In the genomic region with DNA sequence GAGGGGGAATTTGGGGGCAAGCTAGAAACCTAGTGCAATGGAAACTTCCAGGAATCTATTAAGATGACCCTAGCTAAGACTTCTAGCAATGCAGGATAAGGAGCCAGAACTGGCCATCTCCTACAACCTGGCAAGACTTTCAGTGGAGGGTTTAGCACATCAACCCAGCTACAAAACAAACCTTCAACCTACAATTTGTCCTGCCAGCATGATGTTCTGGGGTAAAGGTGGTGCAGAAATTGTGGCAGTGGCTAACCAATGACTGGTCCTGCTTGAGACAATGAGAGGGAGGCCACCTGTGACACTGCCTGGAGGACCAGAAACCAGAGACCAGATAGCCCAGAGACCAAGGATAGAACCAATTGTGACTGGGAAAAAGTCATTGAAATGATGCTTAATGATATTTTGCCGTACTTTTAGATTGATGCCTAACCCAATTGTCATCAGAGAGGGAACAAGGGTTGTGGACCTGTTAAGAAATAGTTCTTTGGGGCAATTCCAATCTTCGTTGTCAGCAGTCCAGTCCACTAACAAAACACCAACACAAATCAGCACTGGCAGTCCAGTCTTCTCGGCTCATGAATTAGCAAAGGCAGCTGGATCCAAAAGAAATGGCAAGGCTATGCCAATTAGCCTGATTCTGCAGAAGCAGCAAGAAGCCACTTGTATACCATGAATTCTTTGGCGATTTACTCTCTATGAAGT, we compare ENCODE assay signal across 32 mouse cellular contexts. TPM values are rescaled to one million over a fixed set of nuclear protein-coding genes. Genes with fewer than 3 reads are reported as not detected.
"Had no signal": no experiment of that assay in that cellular context is flagged by ENCODE, and none has a peak within 500 bp of the region (broad histone marks: within the 10 kb centered on the region; RNA-seq: fewer than 3 reads in every experiment).

No protein-coding gene starts in this region.

- DNase-seq: left cerebral cortex, postnatal 4 days; liver; liver, embryonic 13.5 days; lung, adult 18-20 months; lung, adult 2 months; lung, embryonic 14.5 days; lung, postnatal 10 days; lung, postnatal 14 days; lung, postnatal 36 days; lung, postnatal 4 days; midbrain, embryonic 14.5 days had no signal

- H3K36me3 ChIP-seq: midbrain, embryonic 15.5 days had no signal

- H3K9ac ChIP-seq: limb, embryonic 12.5 days; limb, embryonic 13.5 days; limb, embryonic 15.5 days; liver, embryonic 12.5 days; liver, embryonic 13.5 days; liver, embryonic 14.5 days; liver, embryonic 15.5 days; lung, embryonic 14.5 days; lung, embryonic 15.5 days; midbrain, embryonic 12.5 days; midbrain, embryonic 13.5 days; midbrain, embryonic 15.5 days had no signal

- H3K27ac ChIP-seq: left cerebral cortex, adult 2 months; limb, embryonic 10.5 days; limb, embryonic 12.5 days; limb, embryonic 13.5 days; limb, embryonic 15.5 days; liver, embryonic 12.5 days; liver, embryonic 13.5 days; liver, embryonic 14.5 days; liver, embryonic 15.5 days; lung, embryonic 15.5 days; macrophage; midbrain, embryonic 10.5 days; midbrain, embryonic 12.5 days; midbrain, embryonic 13.5 days; midbrain, embryonic 15.5 days had no signal

- H3K4me1 ChIP-seq: limb, embryonic 10.5 days; limb, embryonic 12.5 days; limb, embryonic 13.5 days; limb, embryonic 15.5 days; lung, embryonic 15.5 days; midbrain, embryonic 10.5 days; midbrain, embryonic 12.5 days; midbrain, embryonic 13.5 days; midbrain, embryonic 15.5 days had no signal

- H3K4me3 ChIP-seq: left cerebral cortex, adult 2 months; limb, embryonic 10.5 days; limb, embryonic 12.5 days; limb, embryonic 13.5 days; limb, embryonic 15.5 days; liver, embryonic 12.5 days; liver, embryonic 13.5 days; liver, embryonic 15.5 days; lung, embryonic 15.5 days; megakaryocyte, embryonic 14.5 days; midbrain, embryonic 10.5 days; midbrain, embryonic 12.5 days; midbrain, embryonic 13.5 days; midbrain, embryonic 15.5 days; myocyte had no signal

- H3K4me2 ChIP-seq: limb, embryonic 12.5 days; limb, embryonic 13.5 days; limb, embryonic 15.5 days; liver, embryonic 11.5 days; liver, embryonic 12.5 days; liver, embryonic 13.5 days; liver, embryonic 15.5 days; lung, embryonic 14.5 days; lung, embryonic 15.5 days; midbrain, embryonic 11.5 days; midbrain, embryonic 12.5 days; midbrain, embryonic 13.5 days; midbrain, embryonic 15.5 days had no signal

- ATAC-seq: liver, embryonic 12.5 days; lung, postnatal 0 days; midbrain, embryonic 13.5 days; midbrain, embryonic 15.5 days; midbrain, embryonic 16.5 days had no signal

- H3K9me3 ChIP-seq: limb, embryonic 10.5 days; limb, embryonic 12.5 days; limb, embryonic 13.5 days; limb, embryonic 15.5 days; liver, embryonic 12.5 days; liver, embryonic 13.5 days; liver, embryonic 15.5 days; lung, embryonic 15.5 days; megakaryocyte, embryonic 14.5 days; midbrain, embryonic 10.5 days; midbrain, embryonic 12.5 days; midbrain, embryonic 13.5 days; midbrain, embryonic 15.5 days had no signal

RNA-seq across cellular contexts. Expression of gene Ribc1, which starts 16.9 kb away (rescaled TPM):
- total RNA-seq: left cerebral cortex, postnatal 10 days had no signal
